ENCODE assay signal across 10 mouse cellular contexts in genomic region chr4:155019336-155019847, GRCm38 (mm10). TPM values are rescaled to one million over a fixed set of nuclear protein-coding genes. Genes with fewer than 3 reads are reported as not detected.
DNase-seq lines count a peak whose midpoint lies in the region; ATAC-seq lines count a peak whose summit lies in the region.
"Had no signal": no experiment of that assay in that cellular context is flagged by ENCODE, and none has a peak within 500 bp of the region (broad histone marks: within the 10 kb centered on the region; RNA-seq: fewer than 3 reads in every experiment).

No protein-coding gene starts in this region.

- H3K9ac ChIP-seq in heart, embryonic 11.5 days (ENCODE audit: low read depth, low read length), result no peak overlapping the region
- H3K9ac ChIP-seq in embryonic facial prominence, embryonic 13.5 days, result no peak overlapping the region
- H3K9ac ChIP-seq in kidney, embryonic 16.5 days (replicated peaks; ENCODE audit: low read length), result no peak overlapping the region

- H3K4me3 ChIP-seq in heart, embryonic 11.5 days (ENCODE audit: low read depth, low read length), result peak overlapping the region; percentile 14; the same call in 1 of the 2 replicates
- no peak overlapping the region for H3K4me3 ChIP-seq in heart, embryonic 10.5 days
- no peak overlapping the region; the same call in 1 of the 2 replicates for H3K4me3 ChIP-seq in embryonic facial prominence, embryonic 13.5 days
- H3K4me3 ChIP-seq in kidney, embryonic 16.5 days (ENCODE audit: low read length), result no peak overlapping the region

- no peak for ATAC-seq in heart, embryonic 11.5 days (replicated peaks; ENCODE audit: insufficient number of reproducible peaks, low FRiP score, low TSS enrichment)
- ATAC-seq in embryonic facial prominence, embryonic 13.5 days (ENCODE audit: insufficient number of reproducible peaks, insufficient read depth, low FRiP score, low TSS enrichment, low read depth), result no peak
- peak; percentile 55; the same call in 1 of the 2 replicates for ATAC-seq in kidney, embryonic 16.5 days (ENCODE audit: low FRiP score, low TSS enrichment)
- ATAC-seq in megakaryocyte-erythroid progenitor cell, adult 5-6 weeks (replicated peaks; ENCODE audit: low FRiP score, low TSS enrichment, poor library complexity, severe bottlenecking), result 0 out of 2 replicates have a peak, but pooled peaks have one; percentile 50
- ATAC-seq in megakaryocyte progenitor cell, adult 5-6 weeks (replicated peaks; ENCODE audit: poor library complexity), result no peak; the same call in 1 of the 2 replicates

- H3K4me1 ChIP-seq in heart, embryonic 11.5 days (ENCODE audit: control insufficient read depth, insufficient read depth, low read length), result peaks cover 4% of the 10 kb centered on the region; the same call in 1 of the 2 replicates
- peaks cover 28% of the 10 kb centered on the region for H3K4me1 ChIP-seq in heart, embryonic 10.5 days
- H3K4me1 ChIP-seq in embryonic facial prominence, embryonic 13.5 days, result peaks cover 26% of the 10 kb centered on the region
- H3K4me1 ChIP-seq in kidney, embryonic 16.5 days (ENCODE audit: insufficient read depth, low read length), result peaks cover 10% of the 10 kb centered on the region

- H3K4me2 ChIP-seq in heart, embryonic 11.5 days, result no peak overlapping the region; the same call in 1 of the 2 replicates
- peak overlapping the region; percentile 46 for H3K4me2 ChIP-seq in embryonic facial prominence, embryonic 13.5 days
- H3K4me2 ChIP-seq in kidney, embryonic 16.5 days (replicated peaks; ENCODE audit: low read depth, low read length), result peak overlapping the region; percentile 18; the same call in 1 of the 2 replicates

- H3K9me3 ChIP-seq in heart, embryonic 11.5 days (replicated peaks; ENCODE audit: control insufficient read depth, low read length), result no peaks in the 10 kb centered on the region
- no peaks in the 10 kb centered on the region for H3K9me3 ChIP-seq in heart, embryonic 10.5 days
- no peaks in the 10 kb centered on the region for H3K9me3 ChIP-seq in embryonic facial prominence, embryonic 13.5 days
- H3K9me3 ChIP-seq in kidney, embryonic 16.5 days (ENCODE audit: low read length), result no peaks in the 10 kb centered on the region

- H3K27ac ChIP-seq in heart, embryonic 11.5 days (ENCODE audit: low read depth, low read length), result no peak overlapping the region
- H3K27ac ChIP-seq in heart, embryonic 10.5 days, result no peak overlapping the region
- no peak overlapping the region for H3K27ac ChIP-seq in embryonic facial prominence, embryonic 13.5 days
- no peak overlapping the region; the same call in 1 of the 2 replicates for H3K27ac ChIP-seq in kidney, embryonic 16.5 days (ENCODE audit: low read length)

- DNase-seq in heart, embryonic 10.5 days (ENCODE audit: low spot score), result no peak
- peak; percentile 56 for DNase-seq in R1 (ENCODE audit: low read depth, low spot score)
- DNase-seq in urinary bladder, postnatal 36 days (ENCODE audit: low spot score in 2 of 2), result peak; percentile 40 to 43

- WGBS in heart, embryonic 11.5 days (ENCODE audit: insufficient replicate concordance), result 2% methylated on average over 10 of the region's 10 CpGs
- 0% methylated on average over 10 of the region's 10 CpGs for WGBS in heart, embryonic 10.5 days
- WGBS in embryonic facial prominence, embryonic 13.5 days, result 1% methylated on average over 10 of the region's 10 CpGs
- 0% methylated on average over 10 of the region's 10 CpGs for WGBS in kidney, embryonic 16.5 days

- H3K36me3 ChIP-seq in heart, embryonic 11.5 days (ENCODE audit: control insufficient read depth, insufficient read depth, low read length), result no peaks in the 10 kb centered on the region
- H3K36me3 ChIP-seq in heart, embryonic 10.5 days, result no peaks in the 10 kb centered on the region
- H3K36me3 ChIP-seq in embryonic facial prominence, embryonic 13.5 days, result no peaks in the 10 kb centered on the region
- H3K36me3 ChIP-seq in kidney, embryonic 16.5 days (ENCODE audit: insufficient read depth, low read length), result no peaks in the 10 kb centered on the region

- peaks cover 20% of the 10 kb centered on the region for H3K27me3 ChIP-seq in heart, embryonic 11.5 days (ENCODE audit: control insufficient read depth, insufficient read depth, low read length)
- peaks cover 79% of the 10 kb centered on the region for H3K27me3 ChIP-seq in heart, embryonic 10.5 days (ENCODE audit: insufficient read depth, poor library complexity, severe bottlenecking)
- H3K27me3 ChIP-seq in embryonic facial prominence, embryonic 13.5 days, result peaks cover 5% of the 10 kb centered on the region
- H3K27me3 ChIP-seq in kidney, embryonic 16.5 days (ENCODE audit: insufficient read depth, low read length), result no peaks in the 10 kb centered on the region

RNA-seq across cellular contexts. Expression of gene Plch2, which starts 37.2 kb away (rescaled TPM):
- polyA plus RNA-seq in heart, embryonic 11.5 days (2014; fragmentation: Nextera tagmentation; extraction: Ambion mirVana), result 0.13 and 0.30 TPM in 2 replicates
- 0.41 and 0.57 TPM in 2 replicates for polyA plus RNA-seq in heart, embryonic 10.5 days (2016; fragmentation: Nextera tagmentation; extraction: Ambion mirVana)
- polyA plus RNA-seq in embryonic facial prominence, embryonic 13.5 days (2015; fragmentation: Nextera tagmentation; extraction: Ambion mirVana), result 11.2 and 12.8 TPM in 2 replicates
- polyA plus RNA-seq in kidney, embryonic 16.5 days (2015; fragmentation: Nextera tagmentation; extraction: Ambion mirVana), result 3.6 and 3.8 TPM in 2 replicates
- 0.33 and 3.2 TPM in 2 replicates for total RNA-seq in megakaryocyte-erythroid progenitor cell, adult 5-6 weeks (2014; fragmentation: Nextera tagmentation)
- not detected in 2 replicates for total RNA-seq in megakaryocyte-erythroid progenitor cell, adult 5-6 weeks (2017)
- total RNA-seq in megakaryocyte progenitor cell, adult 5-6 weeks (2015), result not detected in 2 replicates
- not detected in 2 replicates for total RNA-seq in megakaryocyte progenitor cell, adult 5-6 weeks (2017)
- total RNA-seq: neutrophil, adult 5-6 weeks had no signal

RNA-seq across cellular contexts. Expression of gene Pex10, which starts 47.4 kb away (rescaled TPM):
- polyA plus RNA-seq in heart, embryonic 11.5 days (2014; fragmentation: Nextera tagmentation; extraction: Ambion mirVana), result 4.1 and 9.9 TPM in 2 replicates
- 17.3 and 19.4 TPM in 2 replicates for polyA plus RNA-seq in heart, embryonic 10.5 days (2016; fragmentation: Nextera tagmentation; extraction: Ambion mirVana)
- polyA plus RNA-seq in embryonic facial prominence, embryonic 13.5 days (2015; fragmentation: Nextera tagmentation; extraction: Ambion mirVana), result 22.2 and 26.4 TPM in 2 replicates
- polyA plus RNA-seq in kidney, embryonic 16.5 days (2015; fragmentation: Nextera tagmentation; extraction: Ambion mirVana), result 26.3 and 27.3 TPM in 2 replicates
- total RNA-seq in megakaryocyte-erythroid progenitor cell, adult 5-6 weeks (2014; fragmentation: Nextera tagmentation), result 8.1 and 9.0 TPM in 2 replicates
- 5.8 and 6.4 TPM in 2 replicates for total RNA-seq in megakaryocyte-erythroid progenitor cell, adult 5-6 weeks (2017)
- 5.5 and 6.0 TPM in 2 replicates for total RNA-seq in megakaryocyte progenitor cell, adult 5-6 weeks (2015)
- 13.8 and 18.8 TPM in 2 replicates for total RNA-seq in megakaryocyte progenitor cell, adult 5-6 weeks (2017)

RNA-seq across cellular contexts. Expression of gene Pank4, which starts 55.5 kb away (rescaled TPM):
- 40.6 and 45.0 TPM in 2 replicates for polyA plus RNA-seq in heart, embryonic 11.5 days (2014; fragmentation: Nextera tagmentation; extraction: Ambion mirVana)
- 45.3 and 49.2 TPM in 2 replicates for polyA plus RNA-seq in heart, embryonic 10.5 days (2016; fragmentation: Nextera tagmentation; extraction: Ambion mirVana)
- polyA plus RNA-seq in embryonic facial prominence, embryonic 13.5 days (2015; fragmentation: Nextera tagmentation; extraction: Ambion mirVana), result 48.3 and 54.1 TPM in 2 replicates
- 51.9 and 53.8 TPM in 2 replicates for polyA plus RNA-seq in kidney, embryonic 16.5 days (2015; fragmentation: Nextera tagmentation; extraction: Ambion mirVana)
- 71.5 and 97.3 TPM in 2 replicates for total RNA-seq in megakaryocyte-erythroid progenitor cell, adult 5-6 weeks (2014; fragmentation: Nextera tagmentation)
- 34.6 and 35.9 TPM in 2 replicates for total RNA-seq in megakaryocyte-erythroid progenitor cell, adult 5-6 weeks (2017)
- total RNA-seq in megakaryocyte progenitor cell, adult 5-6 weeks (2015), result 28.0 and 43.9 TPM in 2 replicates
- 24.6 and 24.8 TPM in 2 replicates for total RNA-seq in megakaryocyte progenitor cell, adult 5-6 weeks (2017)

RNA-seq across cellular contexts. Expression of gene Hes5, which starts 58.7 kb away (rescaled TPM):
- polyA plus RNA-seq in heart, embryonic 11.5 days (2014; fragmentation: Nextera tagmentation; extraction: Ambion mirVana), result 0.56 TPM in 1 of 2 replicates, not detected in the other
- 0.15 and 0.26 TPM in 2 replicates for polyA plus RNA-seq in heart, embryonic 10.5 days (2016; fragmentation: Nextera tagmentation; extraction: Ambion mirVana)
- polyA plus RNA-seq in embryonic facial prominence, embryonic 13.5 days (2015; fragmentation: Nextera tagmentation; extraction: Ambion mirVana), result 4.2 and 6.0 TPM in 2 replicates
- 17.2 and 20.1 TPM in 2 replicates for polyA plus RNA-seq in kidney, embryonic 16.5 days (2015; fragmentation: Nextera tagmentation; extraction: Ambion mirVana)
- total RNA-seq in megakaryocyte-erythroid progenitor cell, adult 5-6 weeks (2014; fragmentation: Nextera tagmentation), result not detected in 2 replicates
- not detected in 2 replicates for total RNA-seq in megakaryocyte-erythroid progenitor cell, adult 5-6 weeks (2017)
- total RNA-seq in megakaryocyte progenitor cell, adult 5-6 weeks (2015), result 0.64 and 0.67 TPM in 2 replicates
- total RNA-seq in megakaryocyte progenitor cell, adult 5-6 weeks (2017), result 0.24 and 4.5 TPM in 2 replicates
- polyA plus RNA-seq: heart, postnatal 0 days had no signal

Comparison
In these comparisons a context has a peak if more than half of its experiments do, and no peak if none do; other contexts are left out.
1. ATAC-seq: peak in kidney, embryonic 16.5 days (single experiment) and megakaryocyte-erythroid progenitor cell, adult 5-6 weeks (single experiment); none in heart, embryonic 11.5 days (single experiment), embryonic facial prominence, embryonic 13.5 days (single experiment) and megakaryocyte progenitor cell, adult 5-6 weeks (single experiment).